Mouse (Mus musculus): ENCODE results near the gene Myo3b.

Gene Myo3b

GRCm38 (mm10) chr2:70066338-70067022, 27.6 kb downstream of the Myo3b start:
- no peak for DNase-seq

GRCm38 (mm10) chr2:70069861-70070260, 30.9 kb downstream of the Myo3b start:
- no peak for DNase-seq

GRCm38 (mm10) chr2:70083444-70084020, 44.6 kb downstream of the Myo3b start:
- no peak for DNase-seq

GRCm38 (mm10) chr2:70091261-70091660, 52.3 kb downstream of the Myo3b start:
- DNase-seq = no peak

- no peak for DNase-seq
These were observed 53.0 kb downstream of the Myo3b start for GRCm38 (mm10) chr2:70091801-70092522.

GRCm38 (mm10) chr2:70092665-70093064, 53.7 kb downstream of the Myo3b start:
- DNase-seq = no peak

GRCm38 (mm10) chr2:70094446-70094845, 55.5 kb downstream of the Myo3b start:
- no peak for DNase-seq

- no peak for DNase-seq
These were observed 58.5 kb downstream of the Myo3b start for GRCm38 (mm10) chr2:70097229-70098095.

GRCm38 (mm10) chr2:70099459-70099858, 60.5 kb downstream of the Myo3b start:
- DNase-seq = no peak

- no peak for DNase-seq
These were observed 66.5 kb downstream of the Myo3b start for GRCm38 (mm10) chr2:70105286-70106030.

GRCm38 (mm10) chr2:70109010-70109409, 70.1 kb downstream of the Myo3b start:
- DNase-seq = no peak

- DNase-seq = no peak
These were observed 75.2 kb downstream of the Myo3b start for GRCm38 (mm10) chr2:70113798-70114782.

GRCm38 (mm10) chr2:70118376-70119264, 79.7 kb downstream of the Myo3b start:
- no peak for DNase-seq

GRCm38 (mm10) chr2:70119265-70119663, 80.3 kb downstream of the Myo3b start:
- no peak for DNase-seq

GRCm38 (mm10) chr2:70126330-70126729, 87.4 kb downstream of the Myo3b start:
- DNase-seq = no peak

GRCm38 (mm10) chr2:70126783-70127182, 87.9 kb downstream of the Myo3b start:
- peak; percentile 83 to 86 for DNase-seq

- no peak for DNase-seq
These were observed 88.6 kb downstream of the Myo3b start for GRCm38 (mm10) chr2:70127351-70128148.

GRCm38 (mm10) chr2:70128590-70128989, 89.7 kb downstream of the Myo3b start:
- no peak for DNase-seq

GRCm38 (mm10) chr2:70129566-70129965, 90.6 kb downstream of the Myo3b start:
- no peak for DNase-seq

Data from kidney, postnatal 4 days (tissue).